Mouse (Mus musculus): ENCODE data around the gene Madd. TPM values are rescaled to one million over a fixed set of nuclear protein-coding genes. Genes with fewer than 3 reads are reported as not detected.

Madd gene
- 20.5 and 24.3 TPM in 2 replicates for polyA plus RNA-seq (2012)

GRCm38 (mm10) chr2:91183711-91184405 lies at the start of gene Madd:
TSS of gene Madd (minus strand) at chr2:91183837.

GRCm38 (mm10) chr2:91202222-91202971 lies 18.8 kb upstream of the Madd start, which contains the start of the genes Nr1h3 and Acp2:
TSS of gene Nr1h3 (minus strand) at chr2:91202834.
TSS of gene Acp2 (plus strand) at chr2:91202885.

GRCm38 (mm10) chr2:91117585-91118275 lies 65.9 kb downstream of the Madd start, which contains the start of gene Mybpc3:
TSS of gene Mybpc3 (plus strand) at chr2:91118144.

Other genes starting within 250 kb of the Madd start
- gene Celf1, start 243.5 kb downstream of the Madd start, polyA plus RNA-seq (2012) = 20.7 and 38.0 TPM in 2 replicates
- gene Rapsn, start 148.2 kb downstream of the Madd start, polyA plus RNA-seq (2012) = 7.6 and 9.6 TPM in 2 replicates
- 156 and 164 TPM in 2 replicates for gene Psmc3, start 129.8 kb downstream of the Madd start, polyA plus RNA-seq (2012)
- gene Slc39a13, start 113.4 kb downstream of the Madd start, polyA plus RNA-seq (2012) = 22.1 and 22.9 TPM in 2 replicates
- 314 and 409 TPM in 2 replicates for gene Spi1, start 101.4 kb downstream of the Madd start, polyA plus RNA-seq (2012)
- gene Mybpc3, start 65.7 kb downstream of the Madd start, polyA plus RNA-seq (2012) = 0.21 and 0.42 TPM in 2 replicates
- gene Nr1h3, start 19.0 kb upstream of the Madd start, polyA plus RNA-seq (2012) = 1.9 TPM in 2 replicates
- 4.7 and 4.9 TPM in 2 replicates for gene Acp2, start 19.0 kb upstream of the Madd start, polyA plus RNA-seq (2012)
- 0.94 and 1.8 TPM in 2 replicates for gene Ddb2, start 53.1 kb upstream of the Madd start, polyA plus RNA-seq (2012)
- gene Pacsin3, start 72.1 kb upstream of the Madd start, polyA plus RNA-seq (2012) = 0.18 and 0.63 TPM in 2 replicates
- gene Arfgap2, start 81.1 kb upstream of the Madd start, polyA plus RNA-seq (2012) = 41.2 and 43.3 TPM in 2 replicates

All from megakaryocyte-erythroid progenitor cell, adult 5 weeks (primary cell).